Mouse (Mus musculus) testis, postnatal 14 days (tissue): Measurements from ENCODE around the gene Huwe1.

Source experiments
- DNase-seq: peaks from one replicate; pipeline ENCODE4 v3.0.0; 2021; ENCODE audit warnings: low spot score

Gene Huwe1

DNA sequence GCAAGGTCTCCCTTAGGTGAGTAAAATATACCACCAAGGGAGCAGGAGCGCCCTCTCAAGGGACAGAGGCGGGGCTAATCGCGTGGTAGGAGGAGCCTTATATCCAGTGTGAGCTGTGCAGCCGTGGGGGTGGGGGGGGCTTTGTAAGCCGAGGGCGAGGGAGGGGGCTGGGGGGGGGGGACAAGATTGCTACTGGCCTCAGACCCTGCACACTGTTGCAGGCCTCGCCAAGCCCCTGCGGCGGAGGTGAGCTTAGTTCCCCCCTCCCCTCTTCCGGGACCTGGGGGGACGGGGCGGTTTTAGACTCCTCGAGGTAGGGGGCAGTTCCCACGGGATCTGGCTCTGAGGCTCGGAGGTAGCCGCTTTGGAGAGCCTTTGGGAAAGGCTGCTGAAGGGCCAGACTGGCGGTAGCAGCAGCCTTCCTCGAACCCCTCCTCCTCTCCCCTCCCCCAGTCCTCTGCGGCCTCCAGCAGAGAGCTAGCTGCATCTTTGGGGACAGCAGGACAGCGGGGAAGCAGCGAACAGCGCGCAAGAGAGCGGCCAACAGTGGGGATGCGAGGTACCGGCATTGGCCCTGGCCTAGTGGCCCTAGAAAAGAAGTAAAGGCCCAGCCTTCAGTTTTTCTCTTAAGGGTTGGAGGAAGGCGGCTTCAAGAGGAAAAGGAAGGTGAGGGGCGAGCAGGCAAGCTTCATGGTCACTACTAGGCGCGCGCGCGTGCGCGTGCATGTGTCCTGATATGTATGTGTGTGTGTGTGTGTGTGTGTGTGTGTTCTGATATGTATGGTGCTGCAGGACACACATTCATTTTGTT lies at the start of gene Huwe1:
TSS of gene Huwe1 (plus strand) at position 107 of the 811 bp plus-strand sequence.
- peak; percentile 49 for DNase-seq

GRCm38 (mm10) chrX:151780348-151780747 lies 20.3 kb upstream of the Huwe1 start:
- DNase-seq: no peak

GRCm38 (mm10) chrX:151782939-151783338 lies 17.7 kb upstream of the Huwe1 start:
- DNase-seq: no peak

DNA sequence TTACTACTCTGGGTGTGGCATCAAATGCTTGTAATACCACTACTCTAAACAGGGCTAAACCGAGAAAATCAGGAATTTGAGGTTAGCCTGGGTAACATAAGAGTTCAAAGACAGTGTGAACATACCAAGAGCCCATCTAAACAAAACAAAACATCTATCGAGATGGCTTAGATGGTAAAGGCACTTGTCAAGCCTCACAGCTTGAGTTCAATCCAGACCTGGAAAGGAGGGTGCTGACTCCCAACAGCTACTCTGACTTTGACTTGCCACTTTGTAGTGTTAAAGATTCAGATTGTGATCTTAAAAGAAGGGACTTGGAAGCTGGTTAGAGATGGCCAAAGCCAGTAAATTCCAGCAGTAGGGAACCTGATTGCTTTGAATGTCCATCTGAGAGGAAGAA lies 7.8 kb upstream of the Huwe1 start:
- no peak for DNase-seq

GRCm38 (mm10) chrX:151797970-151798369 lies 2.6 kb upstream of the Huwe1 start:
- no peak for DNase-seq

DNA sequence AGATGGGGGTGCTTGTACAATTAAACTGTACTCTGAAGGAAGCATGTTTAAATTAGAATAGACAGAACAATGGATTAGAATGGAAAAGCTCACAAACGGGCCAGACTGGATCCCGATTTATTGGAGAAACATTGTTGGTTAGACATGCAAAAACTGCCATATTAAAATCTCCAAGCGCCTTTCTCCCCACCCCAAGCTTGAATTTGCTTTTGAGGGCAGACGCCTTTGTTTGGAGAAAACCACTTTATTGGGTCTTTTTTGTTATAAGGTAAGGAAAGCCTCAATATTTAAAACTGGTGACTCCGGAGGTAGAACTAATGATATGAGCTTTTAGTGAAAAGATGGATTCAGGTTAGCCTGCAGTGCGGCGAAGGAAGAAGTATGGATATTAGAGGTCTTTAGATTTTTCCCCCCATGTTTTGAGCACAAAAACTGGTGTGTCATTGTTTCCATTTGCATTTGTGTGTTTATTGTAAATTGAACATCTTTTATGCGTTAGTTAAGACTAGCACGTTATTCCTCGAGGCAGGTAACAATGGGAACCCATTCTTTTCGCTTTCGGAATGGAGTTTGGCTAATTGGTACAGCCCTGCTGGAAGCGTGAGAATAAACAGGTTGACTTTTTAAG lies 1.8 kb downstream of the Huwe1 start:
- no peak for DNase-seq

- DNase-seq: peak; percentile 96
Observed at GRCm38 (mm10) chrX:151802956-151803776, 2.6 kb downstream of the Huwe1 start.

DNA sequence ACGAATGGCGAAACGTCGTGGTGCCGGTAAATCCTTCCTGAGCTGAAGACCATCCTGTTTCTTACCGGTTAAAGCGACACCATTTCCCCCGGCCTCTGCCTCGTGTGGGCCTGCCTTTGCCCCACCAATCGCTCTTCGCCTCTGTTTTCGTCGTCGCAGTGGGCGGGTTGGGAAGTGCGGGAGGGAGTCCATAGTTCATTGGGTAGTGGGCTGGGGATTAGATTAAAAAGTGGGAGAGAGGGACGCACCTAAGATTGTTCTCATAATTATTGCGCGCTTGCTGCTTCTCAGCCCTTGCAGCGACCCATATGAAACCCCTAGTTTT lies 3.1 kb downstream of the Huwe1 start:
- DNase-seq: no peak

- peak; percentile 6 for DNase-seq
Observed at GRCm38 (mm10) chrX:151804388-151804787, 3.8 kb downstream of the Huwe1 start.

DNA sequence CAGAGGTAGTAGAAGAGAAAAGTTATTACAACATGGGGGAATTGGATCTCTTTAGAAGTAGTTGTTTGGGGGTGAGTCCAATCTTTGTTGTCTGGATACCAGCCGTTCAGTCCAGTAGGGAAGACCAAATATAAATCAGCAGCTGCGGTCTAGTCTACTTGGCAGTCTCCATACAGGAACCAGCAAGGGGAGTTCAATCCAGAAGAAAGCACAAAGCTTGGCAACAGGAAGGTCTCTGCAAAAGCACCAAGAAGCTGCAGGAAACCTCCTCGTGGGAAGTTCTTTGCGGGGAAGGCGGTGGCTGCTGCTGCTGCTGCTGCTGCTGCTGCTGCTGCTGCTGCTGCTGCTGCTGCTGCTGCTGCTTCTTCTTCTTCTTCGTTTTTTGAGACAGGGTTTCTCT lies 10.9 kb downstream of the Huwe1 start:
- DNase-seq: no peak

DNA sequence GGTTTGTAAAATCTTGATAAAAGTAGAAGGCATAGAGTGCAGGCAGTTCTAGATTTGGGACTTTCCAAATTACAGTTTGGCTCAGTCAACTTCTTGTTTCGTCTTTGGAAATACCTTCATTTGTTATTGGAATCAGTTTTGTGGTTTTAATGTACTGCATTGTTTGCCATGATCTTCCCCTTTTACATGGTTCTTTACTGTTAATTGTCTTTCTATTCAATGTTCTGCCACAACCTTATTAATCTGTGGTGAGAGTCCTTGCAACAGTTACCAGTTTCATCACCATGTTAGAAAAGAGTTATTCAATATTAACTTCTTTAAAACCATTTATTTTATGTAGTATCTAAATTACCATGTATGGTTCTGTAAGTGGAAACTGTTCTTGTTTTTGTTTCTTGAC lies 13.0 kb downstream of the Huwe1 start:
- DNase-seq: no peak

DNA sequence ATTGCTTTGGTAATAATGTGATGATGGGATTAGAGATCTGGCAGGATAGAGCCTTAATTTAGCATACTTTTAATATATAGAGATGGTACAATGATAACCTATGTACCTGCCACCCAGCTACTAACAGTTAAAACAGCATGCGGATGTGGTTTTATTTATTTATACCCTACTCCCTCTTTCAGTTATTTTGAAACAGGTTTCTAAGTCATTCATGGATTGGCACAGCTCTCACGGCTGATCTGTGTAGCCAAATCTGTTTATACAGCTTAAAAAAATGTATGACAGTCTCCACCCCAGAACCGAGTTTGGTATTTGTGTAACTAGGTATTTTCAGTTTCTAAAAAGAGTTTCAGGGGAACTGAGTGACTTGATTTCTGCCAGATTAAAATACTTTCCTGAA lies 17.1 kb downstream of the Huwe1 start:
- DNase-seq: no peak

DNA sequence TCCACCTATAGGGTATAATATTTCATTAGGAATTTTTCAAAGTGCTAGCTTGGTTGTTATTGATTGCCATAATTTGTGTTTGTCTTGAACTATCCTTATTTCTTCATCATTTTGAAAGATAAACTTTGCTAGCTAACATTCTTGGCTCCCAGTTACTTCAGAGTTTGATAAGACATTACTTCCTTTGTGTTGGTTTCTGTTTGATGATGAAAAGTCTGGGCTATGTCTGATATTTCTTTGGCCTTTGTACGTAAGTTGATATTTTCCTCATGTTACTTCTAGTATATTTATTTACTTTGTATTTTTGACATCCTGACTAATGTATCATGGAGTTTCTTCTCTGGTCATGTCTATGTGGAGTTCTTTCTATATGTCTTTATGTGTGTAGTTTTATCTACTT lies 28.4 kb downstream of the Huwe1 start:
- no peak for DNase-seq

DNA sequence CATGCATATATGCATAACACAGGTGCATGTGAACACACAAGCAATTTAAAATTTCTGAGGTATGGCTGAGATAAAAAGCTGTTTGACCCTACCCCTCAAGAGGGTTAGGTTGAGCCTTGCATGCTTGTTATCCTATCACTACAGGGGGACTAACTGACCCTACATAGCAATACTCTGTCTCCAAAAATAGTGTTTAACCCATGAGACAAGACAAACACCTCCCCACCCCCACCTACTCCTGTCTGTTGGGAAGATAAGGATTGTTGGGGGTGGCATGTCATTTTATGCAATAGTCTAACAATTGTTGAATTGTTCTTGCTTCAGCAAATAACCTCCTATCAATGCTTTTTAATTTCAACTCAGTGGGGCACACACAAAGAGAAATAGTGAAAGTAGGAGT lies 30.7 kb downstream of the Huwe1 start:
- no peak for DNase-seq

DNA sequence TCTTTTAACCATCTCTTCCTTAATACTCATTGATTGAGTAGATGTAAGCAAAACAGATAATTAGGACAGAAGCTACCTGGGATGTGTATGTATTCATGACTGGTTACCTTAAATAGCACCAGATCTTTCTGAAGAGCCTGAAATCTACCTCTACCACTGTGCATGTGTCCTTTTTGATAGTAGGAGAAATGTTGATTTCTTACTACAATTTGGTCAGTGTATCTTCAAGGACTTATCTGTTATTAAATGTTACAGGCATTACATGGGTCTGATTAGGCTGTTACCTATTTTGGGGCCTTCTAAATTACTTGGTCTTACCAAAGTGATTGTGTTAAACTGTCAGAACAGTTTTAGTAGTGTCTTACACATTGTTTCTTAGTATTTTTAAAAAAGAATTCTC lies 32.4 kb downstream of the Huwe1 start:
- no peak for DNase-seq

GRCm38 (mm10) chrX:151859436-151859835 lies 58.8 kb downstream of the Huwe1 start:
- no peak for DNase-seq

GRCm38 (mm10) chrX:151910692-151911091 lies 110.1 kb downstream of the Huwe1 start:
- no peak for DNase-seq

- no peak for DNase-seq
Observed at GRCm38 (mm10) chrX:151912267-151912666, 111.7 kb downstream of the Huwe1 start.

DNA sequence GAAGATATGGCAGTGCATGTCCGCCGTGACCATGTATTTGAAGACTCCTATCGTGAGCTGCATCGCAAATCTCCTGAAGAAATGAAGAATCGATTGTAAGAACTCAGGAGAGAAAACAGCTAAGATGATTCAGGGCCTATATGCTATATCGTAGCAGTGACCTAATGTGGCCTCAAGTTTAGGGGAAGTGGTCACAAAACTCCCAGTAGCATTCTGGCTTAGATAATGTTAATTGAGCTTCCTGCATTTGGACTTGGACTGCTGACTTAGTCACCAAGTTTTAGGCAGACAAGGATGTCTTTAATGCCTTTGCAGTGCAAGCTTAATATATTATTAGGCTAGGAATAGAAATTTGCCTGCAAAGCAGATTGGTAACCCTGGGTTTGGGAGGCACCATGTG lies 128.8 kb downstream of the Huwe1 start:
- no peak for DNase-seq

GRCm38 (mm10) chrX:151938852-151939251 lies 138.2 kb downstream of the Huwe1 start:
- DNase-seq: no peak

DNA sequence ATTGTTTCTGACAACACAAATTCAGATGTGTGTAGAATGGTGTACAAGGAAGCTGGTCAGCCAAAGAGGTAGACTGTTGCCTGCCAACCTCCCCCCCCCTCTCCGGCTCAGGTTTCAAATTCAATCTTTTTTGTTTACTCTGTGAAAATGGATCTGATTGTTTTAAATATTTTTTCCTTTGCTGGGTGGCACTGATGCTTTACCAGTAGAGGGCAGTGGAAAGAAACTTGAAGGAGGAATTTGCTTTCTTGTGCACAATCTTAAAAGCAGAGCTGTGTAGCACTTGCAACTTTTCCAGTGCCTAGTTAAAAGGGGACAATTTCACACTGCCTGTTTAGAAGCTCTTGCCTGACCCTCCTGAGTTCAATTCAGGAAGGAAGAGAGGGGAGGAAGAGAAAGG lies 146.4 kb downstream of the Huwe1 start:
- DNase-seq: no peak

- DNase-seq: no peak
Observed at GRCm38 (mm10) chrX:151947781-151948180, 147.2 kb downstream of the Huwe1 start.

- DNase-seq: no peak
Observed at GRCm38 (mm10) chrX:151950231-151950630, 149.6 kb downstream of the Huwe1 start.
